Mouse (Mus musculus) lung, postnatal 0 days (tissue): Measurements from ENCODE around the gene Cryaa.

Experiments used
- CTCF ChIP-seq: IDR thresholded peaks from 2 replicates; pipeline ENCODE4 v1.5.1; 2016; ENCODE audit warnings: antibody characterized with exemption, mild to moderate bottlenecking
- EP300 ChIP-seq: IDR thresholded peaks from 2 replicates; pipeline ENCODE4 v1.6.1; 2016; ENCODE audit warnings: antibody characterized with exemption, mild to moderate bottlenecking, control low read depth

DNA sequence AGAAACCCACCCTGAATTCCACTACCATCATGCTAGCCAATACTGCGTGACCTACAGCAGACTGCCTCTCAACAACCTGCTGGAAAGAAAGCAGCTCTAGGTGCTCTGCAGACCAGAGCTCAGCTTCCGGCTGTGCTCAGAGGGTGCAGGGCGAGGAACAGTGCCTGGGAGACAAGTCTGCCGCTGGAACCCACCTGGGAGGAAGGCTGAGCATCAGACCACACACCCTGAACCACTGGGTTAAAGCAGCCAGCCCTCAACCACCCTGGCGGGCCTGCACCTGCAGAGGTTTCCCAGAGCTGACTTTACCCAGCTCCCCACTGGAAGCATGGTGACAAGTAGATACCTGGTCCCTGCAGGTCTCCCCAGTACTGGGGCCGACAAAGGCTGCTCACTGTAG, 24.3 kb upstream of the Cryaa start:
- TF ChIP-seq CTCF (no peak), EP300 (no peak)
